Mouse (Mus musculus) adrenal gland, postnatal 4 days (tissue): Measurements from ENCODE around the gene Gm6710. TPM values are rescaled to one million over a fixed set of nuclear protein-coding genes. Genes with fewer than 3 reads are reported as not detected.
"Not testable (repeated sequence)": the region's sequence is repeated elsewhere in the genome, so short reads cannot be mapped to it uniquely, and the experiment has no call there.

Source experiments
- DNase-seq, 2 experiments: peaks; one replicate each; pipeline ENCODE4 v3.0.0; 2021 to 2022; ENCODE audit warnings: low spot score in 2 of 2, mixed read lengths in 2 of 2
- long read RNA-seq, 2 experiments: library from polyadenylated mRNA; stranded (forward); transcript quantifications; one replicate each; pipeline ENCODE4 v2.0.0; 2021
- total RNA-seq, 2 experiments: library from RNA; stranded (reverse); gene quantifications; 2 replicates each; pipeline ENCODE4 v1.2.3; 2021

Gene Gm6710
- 10 to 100 TPM; 31.5 TPM for total RNA-seq
- long read RNA-seq, experiment 1, partial matches to known transcripts, result 1 of 9 reads
- long read RNA-seq, experiment 1, other reads (novel, unspliced or antisense), result 5 of 9 reads
- long read RNA-seq, experiment 2, transcript Gm6710-201 (4 exons, 1,445 nt), result major isoform, 5 of 19 reads
- long read RNA-seq, experiment 2, partial matches to known transcripts, result 1 of 19 reads
- long read RNA-seq, experiment 2, other reads (novel, unspliced or antisense), result 13 of 19 reads

- not testable (repeated sequence) for DNase-seq
Measured at GRCm38 (mm10) chr2:175869024-175869423, at the start of gene Gm6710. Gene Gm6710, plus strand, starts transcription at chr2:175869219.

Other genes starting within 250 kb of the Gm6710 start
- not detected for gene Gm11007, start 225.2 kb upstream of the Gm6710 start, total RNA-seq
- gene Zfp969, start 165.6 kb upstream of the Gm6710 start, total RNA-seq, result not detected
- not detected for gene Gm2007, start 127.7 kb upstream of the Gm6710 start, total RNA-seq
- 10 to 100 TPM in 1 of 2 experiments, 1 to 10 TPM in 1; 8.2 to 13.6 TPM for gene Gm14288, start 68.1 kb upstream of the Gm6710 start, total RNA-seq
- gene Zfp966, start 61.9 kb downstream of the Gm6710 start, total RNA-seq, result 1 to 10 TPM; 7.5 to 8.3 TPM
- 10 to 100 TPM; 26.8 to 27.8 TPM for gene Gm2026, start 96.1 kb downstream of the Gm6710 start, total RNA-seq